Comparison of ENCODE assay signal across 8 mouse cellular contexts in genomic region chr3:58414234-58414938, GRCm38 (mm10). TPM values are rescaled to one million over a fixed set of nuclear protein-coding genes. Genes with fewer than 3 reads are reported as not detected.
DNase-seq lines count a peak whose midpoint lies in the region; ATAC-seq and TF ChIP-seq lines count a peak whose summit lies in the region.

Gene Tsc22d2 (plus strand): TSS chr3:58414715.

- no peaks in the 10 kb centered on the region for H3K4me1 ChIP-seq in ES-Bruce4 (ENCODE audit: control insufficient read depth, insufficient read depth, low read length)
- H3K4me1 ChIP-seq in forebrain, embryonic 12.5 days, result peaks cover 14% of the 10 kb centered on the region
- H3K4me1 ChIP-seq in heart, embryonic 16.5 days (ENCODE audit: control insufficient read depth, insufficient read depth, low read length), result peaks cover 5% of the 10 kb centered on the region; the same call in 1 of the 2 replicates
- H3K4me1 ChIP-seq in liver, embryonic 15.5 days (replicated peaks), result peaks cover 17% of the 10 kb centered on the region
- peaks cover 8% of the 10 kb centered on the region; the same call in 1 of the 2 replicates for H3K4me1 ChIP-seq in neural tube, embryonic 11.5 days (ENCODE audit: control insufficient read depth, insufficient read depth, low read length)
- H3K4me1 ChIP-seq in stomach, embryonic 16.5 days (ENCODE audit: control insufficient read depth, insufficient read depth, low read length), result 0 out of 2 replicates have a peak, but pooled peaks cover 4% of the 10 kb centered on the region

- peak within 1 kb of the TSS; percentile 96 for H3K9ac ChIP-seq in ES-Bruce4 (ENCODE audit: low read depth, poor library complexity, severe bottlenecking)
- peak within 1 kb of the TSS; percentile 97 for H3K9ac ChIP-seq in forebrain, embryonic 12.5 days
- peak within 1 kb of the TSS; percentile 99 for H3K9ac ChIP-seq in heart, embryonic 16.5 days (ENCODE audit: low read length)
- H3K9ac ChIP-seq in liver, embryonic 15.5 days, result peak within 1 kb of the TSS; percentile 98
- H3K9ac ChIP-seq in neural tube, embryonic 11.5 days (ENCODE audit: low read length), result peak within 1 kb of the TSS; percentile 93
- peak within 1 kb of the TSS; percentile 91 for H3K9ac ChIP-seq in stomach, embryonic 16.5 days (ENCODE audit: low read length)

- no peaks in the 10 kb centered on the region for H3K36me3 ChIP-seq in ES-Bruce4 (ENCODE audit: control insufficient read depth, insufficient read depth, low read length, poor library complexity, severe bottlenecking)
- H3K36me3 ChIP-seq in forebrain, embryonic 12.5 days (replicated peaks), result no peaks in the 10 kb centered on the region
- no peaks in the 10 kb centered on the region; the same call in 1 of the 2 replicates for H3K36me3 ChIP-seq in heart, embryonic 16.5 days (ENCODE audit: control insufficient read depth, insufficient read depth)
- H3K36me3 ChIP-seq in liver, embryonic 15.5 days (replicated peaks), result 0 out of 2 replicates have a peak, but pooled peaks cover 3% of the 10 kb centered on the region
- H3K36me3 ChIP-seq in neural tube, embryonic 11.5 days (ENCODE audit: control insufficient read depth, insufficient read depth, low read length), result no peaks in the 10 kb centered on the region
- 0 out of 2 replicates have a peak, but pooled peaks cover 4% of the 10 kb centered on the region for H3K36me3 ChIP-seq in stomach, embryonic 16.5 days (ENCODE audit: control insufficient read depth, insufficient read depth, low read length)

- under 1% methylated on average over 49 of the region's 52 CpGs for WGBS in forebrain, embryonic 12.5 days
- WGBS in heart, embryonic 16.5 days, result under 1% methylated on average over 52 of the region's 52 CpGs
- under 1% methylated on average over 52 of the region's 52 CpGs for WGBS in liver, embryonic 15.5 days (ENCODE audit: insufficient replicate concordance)
- under 1% methylated on average over 52 of the region's 52 CpGs for WGBS in neural tube, embryonic 11.5 days
- WGBS in stomach, embryonic 16.5 days, result under 1% methylated on average over 52 of the region's 52 CpGs

- no peaks in the 10 kb centered on the region for H3K9me3 ChIP-seq in ES-Bruce4 (replicated peaks; ENCODE audit: control insufficient read depth, insufficient read depth, low read length, poor library complexity, severe bottlenecking)
- H3K9me3 ChIP-seq in forebrain, embryonic 12.5 days, result no peaks in the 10 kb centered on the region
- peaks cover 2% of the 10 kb centered on the region; the same call in 1 of the 2 replicates for H3K9me3 ChIP-seq in heart, embryonic 16.5 days (replicated peaks; ENCODE audit: control insufficient read depth, low read length)
- H3K9me3 ChIP-seq in liver, embryonic 15.5 days (replicated peaks), result no peaks in the 10 kb centered on the region
- no peaks in the 10 kb centered on the region for H3K9me3 ChIP-seq in neural tube, embryonic 11.5 days (ENCODE audit: control insufficient read depth, low read length)
- H3K9me3 ChIP-seq in stomach, embryonic 16.5 days (replicated peaks; ENCODE audit: control insufficient read depth, low read length), result no peaks in the 10 kb centered on the region

- H3K4me2 ChIP-seq in forebrain, embryonic 12.5 days, result peak within 1 kb of the TSS; percentile 99
- H3K4me2 ChIP-seq in heart, embryonic 16.5 days (ENCODE audit: low read depth, low read length), result peak within 1 kb of the TSS; percentile 75
- peak within 1 kb of the TSS; percentile 97 for H3K4me2 ChIP-seq in liver, embryonic 15.5 days
- peak within 1 kb of the TSS; percentile 98 for H3K4me2 ChIP-seq in neural tube, embryonic 11.5 days (ENCODE audit: low read depth)
- H3K4me2 ChIP-seq in stomach, embryonic 16.5 days (ENCODE audit: low read depth, low read length), result peak within 1 kb of the TSS; percentile 96

- TF ChIP-seq POLR2A in ES-Bruce4 (IDR thresholded peaks at IDR 0.05; ENCODE audit: insufficient read depth, low read length), result peak; percentile 69

- DNase-seq in c-Kit-positive CD71-positive TER-119-positive erythroid progenitor cells, embryonic 14.5 days (ENCODE audit: low spot score), result peak; percentile 86
- peak; percentile 96 to 100 for DNase-seq in kidney, postnatal 36 days
- peak; percentile 96 for DNase-seq in neural tube, embryonic 11.5 days (ENCODE audit: low spot score)

- no peak for TF ChIP-seq CTCF in ES-Bruce4 (IDR thresholded peaks at IDR 0.05; ENCODE audit: low read depth, low read length)

- TF ChIP-seq EP300 in ES-Bruce4 (IDR thresholded peaks at IDR 0.05; ENCODE audit: insufficient read depth, low read depth, low read length), result no peak

- H3K27me3 ChIP-seq in ES-Bruce4 (ENCODE audit: control insufficient read depth, insufficient read depth, low read length, poor library complexity, severe bottlenecking), result no peaks in the 10 kb centered on the region
- H3K27me3 ChIP-seq in forebrain, embryonic 12.5 days, result no peaks in the 10 kb centered on the region
- no peaks in the 10 kb centered on the region for H3K27me3 ChIP-seq in heart, embryonic 16.5 days (ENCODE audit: control insufficient read depth, insufficient read depth, low read length)
- H3K27me3 ChIP-seq in liver, embryonic 15.5 days, result no peaks in the 10 kb centered on the region
- no peaks in the 10 kb centered on the region for H3K27me3 ChIP-seq in neural tube, embryonic 11.5 days (ENCODE audit: control insufficient read depth, insufficient read depth, low read length)
- H3K27me3 ChIP-seq in stomach, embryonic 16.5 days (ENCODE audit: control insufficient read depth, insufficient read depth, low read length), result no peaks in the 10 kb centered on the region

- peak within 1 kb of the TSS; percentile 73 for H3K4me3 ChIP-seq in ES-Bruce4 (ENCODE audit: low read depth, low read length)
- H3K4me3 ChIP-seq in forebrain, embryonic 12.5 days (replicated peaks), result peak within 1 kb of the TSS; percentile 96
- H3K4me3 ChIP-seq in heart, embryonic 16.5 days (ENCODE audit: low read length), result peak within 1 kb of the TSS; percentile 77
- peak within 1 kb of the TSS; percentile 97 for H3K4me3 ChIP-seq in liver, embryonic 15.5 days (replicated peaks)
- H3K4me3 ChIP-seq in neural tube, embryonic 11.5 days (ENCODE audit: low read depth, low read length), result peak within 1 kb of the TSS; percentile 98
- peak within 1 kb of the TSS; percentile 84 for H3K4me3 ChIP-seq in stomach, embryonic 16.5 days (replicated peaks; ENCODE audit: low read length)

- peak within 1 kb of the TSS; percentile 69 for H3K27ac ChIP-seq in ES-Bruce4 (ENCODE audit: insufficient read depth, low read length)
- H3K27ac ChIP-seq in forebrain, embryonic 12.5 days, result peak within 1 kb of the TSS; percentile 99
- H3K27ac ChIP-seq in heart, embryonic 16.5 days (ENCODE audit: low read length), result peak within 1 kb of the TSS; percentile 100
- peak within 1 kb of the TSS; percentile 98 for H3K27ac ChIP-seq in liver, embryonic 15.5 days (replicated peaks)
- H3K27ac ChIP-seq in neural tube, embryonic 11.5 days (ENCODE audit: low read depth, low read length), result peak within 1 kb of the TSS; percentile 98
- H3K27ac ChIP-seq in stomach, embryonic 16.5 days (ENCODE audit: low read length), result peak within 1 kb of the TSS; percentile 100

- ATAC-seq in forebrain, embryonic 12.5 days (ENCODE audit: low FRiP score), result peak; percentile 84
- peak; percentile 79 for ATAC-seq in heart, embryonic 16.5 days (replicated peaks; ENCODE audit: extremely low read depth, insufficient read depth, low FRiP score)
- ATAC-seq in liver, embryonic 15.5 days (ENCODE audit: insufficient read depth), result peak; percentile 46
- peak; percentile 77 for ATAC-seq in neural tube, embryonic 11.5 days (ENCODE audit: insufficient read depth, low FRiP score, low TSS enrichment)
- ATAC-seq in stomach, embryonic 16.5 days (ENCODE audit: insufficient read depth, low FRiP score), result peak; percentile 79

RNA-seq across cellular contexts. Expression of gene Tsc22d2, which starts in this region (rescaled TPM):
- polyA plus RNA-seq in ES-Bruce4 (2011; ENCODE audit: insufficient read depth, insufficient read length, low read depth, missing spikeins), result 29.6 and 33.4 TPM in 2 replicates
- 12.0 and 14.8 TPM in 2 replicates for polyA plus RNA-seq in forebrain, embryonic 12.5 days (2016; fragmentation: Nextera tagmentation; extraction: Ambion mirVana)
- 8.7 and 9.8 TPM in 2 replicates for polyA plus RNA-seq in heart, embryonic 16.5 days (2015; fragmentation: Nextera tagmentation; extraction: Ambion mirVana)
- 3.8 and 5.0 TPM in 2 replicates for polyA plus RNA-seq in liver, embryonic 15.5 days (2015; fragmentation: Nextera tagmentation; extraction: Ambion mirVana)
- 12.1 and 13.6 TPM in 2 replicates for polyA plus RNA-seq in neural tube, embryonic 11.5 days (2014; fragmentation: Nextera tagmentation; extraction: Ambion mirVana)
- 4.8 and 5.9 TPM in 2 replicates for polyA plus RNA-seq in stomach, embryonic 16.5 days (2015; fragmentation: Nextera tagmentation; extraction: Ambion mirVana)

Comparison
In these comparisons a context has a peak if more than half of its experiments do, and no peak if none do; other contexts are left out.
1. Peak in every context shown above with its lines: DNase-seq, ATAC-seq, H3K4me3 ChIP-seq and H3K27ac ChIP-seq.